In the genomic region with DNA sequence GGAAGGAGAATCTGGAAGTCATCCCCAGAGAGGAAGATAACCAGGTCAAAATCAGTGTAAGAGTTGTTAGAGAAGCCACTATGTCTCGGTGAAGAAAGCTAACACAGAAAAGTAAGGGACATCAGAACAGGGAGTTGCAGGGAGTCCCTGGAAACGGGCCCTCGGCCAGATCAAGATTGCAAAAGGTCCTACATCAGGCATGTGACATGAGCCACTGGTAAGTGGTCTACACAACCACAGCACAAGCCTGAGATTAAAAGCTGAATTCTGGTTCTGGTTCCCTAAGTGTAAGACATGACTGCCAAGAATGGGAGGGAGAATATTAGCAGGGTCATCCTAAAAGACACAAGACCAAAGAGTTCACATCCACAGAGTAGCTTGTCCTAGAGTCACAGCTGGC, we compare ENCODE assay signal across 16 mouse cellular contexts.
DNase-seq lines count a peak whose midpoint lies in the region; ATAC-seq and TF ChIP-seq lines count a peak whose summit lies in the region.
"Had no signal": no experiment of that assay in that cellular context is flagged by ENCODE, and none has a peak within 500 bp of the region (broad histone marks: within the 10 kb centered on the region; RNA-seq: fewer than 3 reads in every experiment).

No protein-coding gene starts in this region.

- H3K27me3 ChIP-seq in kidney, embryonic 15.5 days, result no peaks in the 10 kb centered on the region
- H3K27me3 ChIP-seq: CH12.LX; heart, embryonic 15.5 days; liver, embryonic 12.5 days; lung, embryonic 15.5 days had no signal

- intact Hi-C loops in gastrocnemius, adult 2 months (cut with DNase I), result no loop called here
- intact Hi-C loops in left cerebral cortex, postnatal 36 days (cut with DNase I), result no loop called here

- 70% methylated on average over 3 of the region's 3 CpGs for WGBS in kidney, embryonic 15.5 days

- H3K4me3 ChIP-seq in gastrocnemius, adult 2 months, result no peak overlapping the region
- no peak overlapping the region for H3K4me3 ChIP-seq in kidney, embryonic 15.5 days (replicated peaks)
- H3K4me3 ChIP-seq: heart, embryonic 15.5 days; limb, embryonic 10.5 days; liver, embryonic 12.5 days; lung, embryonic 15.5 days had no signal

- H3K4me1 ChIP-seq in kidney, embryonic 15.5 days, result peaks cover 15% of the 10 kb centered on the region

- no peak overlapping the region for H3K27ac ChIP-seq in gastrocnemius, adult 2 months
- no peak overlapping the region for H3K27ac ChIP-seq in kidney, embryonic 15.5 days
- H3K27ac ChIP-seq: heart, embryonic 15.5 days; hindbrain, postnatal 0 days; limb, embryonic 10.5 days; liver, embryonic 12.5 days; lung, embryonic 15.5 days had no signal

- H3K36me3 ChIP-seq in kidney, embryonic 15.5 days, result 0 out of 2 replicates have a peak, but pooled peaks cover 4% of the 10 kb centered on the region
- H3K36me3 ChIP-seq: heart, embryonic 15.5 days; limb, embryonic 10.5 days; liver, embryonic 12.5 days; lung, embryonic 15.5 days had no signal

- ATAC-seq in kidney, embryonic 15.5 days (replicated peaks; ENCODE audit: low FRiP score), result no peak
- ATAC-seq: hindbrain, postnatal 0 days; intestine, postnatal 0 days; liver, embryonic 12.5 days had no signal

- no peaks in the 10 kb centered on the region for H3K9me3 ChIP-seq in kidney, embryonic 15.5 days (replicated peaks)
- H3K9me3 ChIP-seq: heart, embryonic 15.5 days; limb, embryonic 10.5 days; liver, embryonic 12.5 days; lung, embryonic 15.5 days had no signal

- no peak overlapping the region for H3K4me2 ChIP-seq in kidney, embryonic 15.5 days
- H3K4me2 ChIP-seq: heart, embryonic 15.5 days; liver, embryonic 12.5 days; lung, embryonic 15.5 days had no signal

- peak; percentile 40 for DNase-seq in gastrocnemius, adult 2 months
- no peak for DNase-seq in gastrocnemius, postnatal 4 days (ENCODE audit: low spot score in 2 of 2)
- DNase-seq in kidney, postnatal 25 days, result peak; percentile 30 to 43
- peak; percentile 37 to 44 for DNase-seq in adrenal gland, postnatal 36 days
- DNase-seq in lung, postnatal 36 days, result peak; percentile 67
- no peak for DNase-seq in left cerebral cortex, postnatal 36 days (ENCODE audit: low spot score in 2 of 2)
- DNase-seq: cerebellum, adult 8-10 months; right cerebral cortex, postnatal 4 days had no signal

- TF ChIP-seq CTCF in gastrocnemius, adult 2 months (IDR thresholded peaks at IDR 0.05), result no peak

- no peak overlapping the region for H3K9ac ChIP-seq in kidney, embryonic 15.5 days
- H3K9ac ChIP-seq: heart, embryonic 15.5 days; liver, embryonic 12.5 days; lung, embryonic 15.5 days had no signal

Comparison
In these comparisons a context has a peak if more than half of its experiments do, and no peak if none do; other contexts are left out.
1. DNase-seq: peak in gastrocnemius, adult 2 months (single experiment), kidney, postnatal 25 days (2 of 2), adrenal gland, postnatal 36 days (2 of 2) and lung, postnatal 36 days (single experiment); none in gastrocnemius, postnatal 4 days (0 of 2) and left cerebral cortex, postnatal 36 days (0 of 2).